Mouse (Mus musculus) embryonic facial prominence, embryonic 14.5 days (tissue): Measurements from ENCODE around the gene Iqschfp. TPM values are rescaled to one million over a fixed set of nuclear protein-coding genes. Genes with fewer than 3 reads are reported as not detected.
A peak's percentile ranks its signal among the peaks of the same experiment; 100 is the strongest.

ENCODE experiments used
- ATAC-seq: fragments of 200-750 bp; cut with Nextera tagmentation; 2 replicates; pipeline ENCODE4 v1.8.0; 2017; ENCODE audit warnings: low read depth, moderate number of reproducible peaks, moderate TSS enrichment
- DNase-seq: peaks from one replicate; pipeline ENCODE4 v3.0.0-alpha.2; 2015; ENCODE audit warnings: low spot score
- H3K27ac ChIP-seq: fragments of 300-500 bp; sonication (generic); replicated peaks from 2 replicates; pipeline ENCODE4 v1.5.1; 2014; ENCODE audit warnings: low read depth, mild to moderate bottlenecking, low read length, moderate library complexity
- H3K27me3 ChIP-seq: fragments of 300-500 bp; sonication (generic); replicated peaks from 2 replicates; pipeline ENCODE4 v1.6.1; 2014; ENCODE audit warnings: low read length; ENCODE audit not compliant: control insufficient read depth, insufficient read depth
- H3K36me3 ChIP-seq: fragments of 300-500 bp; sonication (generic); 2 replicates; pipeline ENCODE4 v1.6.1; 2014; ENCODE audit warnings: low read length, mixed read lengths; ENCODE audit not compliant: control insufficient read depth, insufficient read depth
- H3K4me1 ChIP-seq: fragments of 300-500 bp; sonication (generic); 2 replicates; pipeline ENCODE4 v1.6.1; 2014; ENCODE audit warnings: antibody characterized with exemption, low read length; ENCODE audit not compliant: control insufficient read depth, insufficient read depth
- H3K4me2 ChIP-seq: fragments of 300-500 bp; sonication (generic); 2 replicates; pipeline ENCODE4 v1.6.1; 2014; ENCODE audit warnings: low read depth, mild to moderate bottlenecking, low read length, moderate library complexity, mixed read lengths
- H3K4me3 ChIP-seq: fragments of 300-500 bp; sonication (generic); 2 replicates; pipeline ENCODE4 v1.5.1; 2014; ENCODE audit warnings: low read depth, mild to moderate bottlenecking, low read length
- H3K9ac ChIP-seq: fragments of 300-500 bp; sonication (generic); 2 replicates; pipeline ENCODE4 v1.6.1; 2014; ENCODE audit warnings: low read depth, mild to moderate bottlenecking, low read length, moderate library complexity, mixed read lengths
- H3K9me3 ChIP-seq: fragments of 300-500 bp; sonication (generic); 2 replicates; pipeline ENCODE4 v1.6.1; 2016; ENCODE audit warnings: low read length; ENCODE audit not compliant: control insufficient read depth
- WGBS: fragments of 180-500 bp; shearing (Covaris S2); extraction: QIAGEN DNeasy Blood & Tissue Kit; methylation state at CpG from one replicate; pipeline ENCODE4 v1.1.7; 2014; 5-methylcytosine and 5-hydroxymethylcytosine counted together
- polyA plus RNA-seq: library from polyadenylated mRNA; unstranded; fragments of >200 nt; fragmentation: Nextera tagmentation; extraction: Ambion mirVana; gene quantifications from 2 replicates; pipeline ENCODE4 v1.2.1, GENCODE M21; 2014

The Iqschfp gene
- polyA plus RNA-seq, 1 experiment from 2014 or later: 1.2 TPM

- no peak overlapping the region for H3K4me3 ChIP-seq
- no peak overlapping the region for H3K9ac ChIP-seq
- DNase-seq (no peak), ATAC-seq (no peak)
- no peak overlapping the region for H3K4me2 ChIP-seq
- no peaks in the 10 kb centered on the region for H3K36me3 ChIP-seq
- 71% methylated on average over 2 of the region's 2 CpGs for WGBS
- no peaks in the 10 kb centered on the region for H3K9me3 ChIP-seq
- H3K4me1 ChIP-seq: 0 out of 2 replicates have a peak, but pooled peaks cover 3% of the 10 kb centered on the region
- no peak overlapping the region for H3K27ac ChIP-seq
- no peaks in the 10 kb centered on the region for H3K27me3 ChIP-seq
These were observed 556.4 kb downstream of the Iqschfp start for GRCm38 (mm10) chr3:68448480-68448879.

DNA sequence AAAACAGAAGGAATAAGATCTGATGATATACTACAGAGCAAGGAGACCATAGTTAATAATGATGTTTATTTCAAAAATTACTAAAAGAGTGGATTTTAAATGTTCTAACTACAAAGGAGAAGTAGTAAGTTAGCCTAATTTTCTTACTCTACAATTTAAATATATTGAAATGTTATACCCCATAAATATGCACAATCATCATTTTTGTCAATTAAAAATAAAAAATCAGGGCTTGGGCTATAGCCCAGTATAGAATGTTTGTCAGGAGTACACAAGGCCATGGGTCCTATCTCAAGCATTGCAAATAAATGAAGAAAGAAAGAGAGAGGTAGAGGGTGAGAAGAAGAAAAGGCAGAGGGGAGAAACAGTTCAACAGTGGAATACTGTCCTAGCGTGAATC, 559.6 kb downstream of the Iqschfp start:
- Histone ChIP-seq H3K4me3 (no peak overlapping the region), H3K27ac (no peak overlapping the region), H3K9ac (no peak overlapping the region), H3K27me3 (no peaks in the 10 kb centered on the region), H3K4me1 (0 out of 2 replicates have a peak, but pooled peaks cover 3% of the 10 kb centered on the region), H3K9me3 (no peaks in the 10 kb centered on the region), H3K4me2 (no peak overlapping the region), H3K36me3 (no peaks in the 10 kb centered on the region)
- no peak for ATAC-seq
- no peak for DNase-seq
- WGBS: 97% methylated on average over 1 of the region's 1 CpGs

DNA sequence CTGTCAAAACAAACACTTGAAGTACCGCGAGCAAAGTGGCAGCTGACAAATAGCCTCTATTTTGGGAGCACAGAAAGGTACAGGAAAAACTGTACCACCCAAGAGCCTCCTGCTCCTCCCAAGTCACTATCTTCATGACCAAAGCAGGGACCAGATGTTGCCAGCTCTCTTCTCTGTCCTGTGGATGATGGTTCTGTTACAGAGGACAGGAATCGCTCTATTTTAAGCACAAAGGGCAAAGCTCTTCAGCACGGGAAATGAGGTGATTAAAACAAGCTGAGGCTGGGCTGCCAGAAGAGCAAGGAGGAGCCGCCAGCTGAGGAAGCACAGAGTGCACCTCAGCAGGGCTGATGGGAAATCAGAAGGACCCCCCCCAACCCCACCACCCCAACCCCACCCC, 561.2 kb downstream of the Iqschfp start:
- 12% methylated on average over 5 of the region's 5 CpGs for WGBS
- 0 out of 2 replicates have a peak overlapping the region, but pooled peaks have one; percentile 37 for H3K9ac ChIP-seq
- DNase-seq: peak; percentile 32
- H3K36me3 ChIP-seq: no peaks in the 10 kb centered on the region
- 0 out of 2 replicates have a peak, but pooled peaks cover 3% of the 10 kb centered on the region for H3K4me1 ChIP-seq
- H3K27ac ChIP-seq: no peak overlapping the region
- H3K27me3 ChIP-seq: no peaks in the 10 kb centered on the region
- H3K4me2 ChIP-seq: no peak overlapping the region
- no peaks in the 10 kb centered on the region for H3K9me3 ChIP-seq
- no peak for ATAC-seq
- H3K4me3 ChIP-seq: no peak overlapping the region

GRCm38 (mm10) chr3:68453719-68454455, 561.9 kb downstream of the Iqschfp start:
- no peak for DNase-seq
- Histone ChIP-seq H3K4me3 (no peak overlapping the region), H3K9ac (no peak overlapping the region), H3K36me3 (no peaks in the 10 kb centered on the region), H3K4me2 (no peak overlapping the region), H3K9me3 (no peaks in the 10 kb centered on the region), H3K4me1 (0 out of 2 replicates have a peak, but pooled peaks cover 3% of the 10 kb centered on the region), H3K27ac (no peak overlapping the region), H3K27me3 (no peaks in the 10 kb centered on the region)
- no peak for ATAC-seq
- 29% methylated on average over 7 of the region's 10 CpGs for WGBS

DNA sequence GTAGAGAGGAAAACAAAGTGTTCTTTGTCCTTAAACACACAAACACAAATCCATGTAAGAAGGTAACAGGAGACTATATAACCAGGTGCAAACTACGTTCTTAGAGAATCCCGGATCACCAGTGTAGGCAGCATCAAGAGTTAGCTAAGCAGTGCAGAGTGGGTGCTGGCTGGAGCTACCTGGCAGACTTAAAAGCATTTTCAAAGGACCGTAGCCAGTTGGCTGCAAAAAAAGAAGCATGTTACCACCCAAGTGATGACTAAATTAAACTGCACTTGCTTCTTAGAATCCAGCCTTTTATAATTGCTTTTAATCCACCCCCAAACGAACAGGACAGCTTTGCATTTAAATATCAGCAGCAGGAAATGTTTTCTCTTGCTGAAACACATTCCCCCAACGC, 574.6 kb downstream of the Iqschfp start:
- H3K27me3 ChIP-seq: no peaks in the 10 kb centered on the region
- ATAC-seq (peak; percentile 77; the same call in 1 of the 2 replicates), DNase-seq (peak; percentile 45)
- H3K9me3 ChIP-seq: no peaks in the 10 kb centered on the region
- peaks cover 14% of the 10 kb centered on the region for H3K4me1 ChIP-seq
- H3K27ac ChIP-seq: no peak overlapping the region
- H3K36me3 ChIP-seq: no peaks in the 10 kb centered on the region
- 32% methylated on average over 5 of the region's 5 CpGs for WGBS
- H3K4me2 ChIP-seq: no peak overlapping the region
- no peak overlapping the region for H3K9ac ChIP-seq
- no peak overlapping the region for H3K4me3 ChIP-seq

DNA sequence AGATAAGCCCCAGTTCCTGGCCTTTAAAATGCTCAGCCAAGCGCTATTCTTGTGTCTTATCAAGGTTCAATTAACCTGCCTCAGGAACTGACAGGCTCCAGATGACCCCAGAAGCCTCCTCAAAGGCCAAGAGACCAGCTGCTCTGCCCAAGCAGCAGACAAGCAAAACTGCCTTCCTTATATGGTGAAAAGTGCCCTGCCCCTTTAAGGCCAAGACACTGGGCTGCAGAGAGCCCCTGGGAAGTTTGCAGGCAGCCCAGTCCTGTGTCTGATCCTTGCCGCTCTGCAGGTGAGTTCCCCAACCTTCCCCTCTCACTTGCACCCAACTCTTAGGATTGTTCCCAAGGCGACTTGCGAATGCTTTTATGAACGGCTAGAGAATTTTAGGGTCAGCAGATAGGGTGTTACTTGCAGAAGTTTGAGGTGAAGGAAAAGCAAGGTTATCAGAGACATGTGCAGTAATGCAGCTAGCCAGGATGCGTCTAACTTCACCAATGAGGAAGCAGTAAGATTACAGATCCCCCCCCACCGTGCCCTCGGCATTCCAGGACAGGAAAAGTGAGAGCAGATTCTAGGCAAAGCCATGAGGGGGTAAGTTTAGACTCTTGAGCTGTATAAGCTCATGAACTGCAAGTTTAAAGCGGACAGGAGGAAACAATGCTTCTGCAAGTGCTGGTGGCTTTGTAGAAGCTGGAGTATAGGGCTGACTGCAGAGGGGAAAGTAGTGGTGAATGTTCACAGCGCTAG, 576.1 kb downstream of the Iqschfp start:
- no peaks in the 10 kb centered on the region for H3K36me3 ChIP-seq
- peak overlapping the region; percentile 43 for H3K4me2 ChIP-seq
- no peaks in the 10 kb centered on the region for H3K27me3 ChIP-seq
- no peak overlapping the region for H3K27ac ChIP-seq
- no peaks in the 10 kb centered on the region for H3K9me3 ChIP-seq
- peaks cover 14% of the 10 kb centered on the region for H3K4me1 ChIP-seq
- H3K4me3 ChIP-seq: peak overlapping the region; percentile 15; the same call in 1 of the 2 replicates
- WGBS: 3% methylated on average over 10 of the region's 10 CpGs
- DNase-seq: peak; percentile 35
- peak overlapping the region; percentile 17; the same call in 1 of the 2 replicates for H3K9ac ChIP-seq
- no peak for ATAC-seq

DNA sequence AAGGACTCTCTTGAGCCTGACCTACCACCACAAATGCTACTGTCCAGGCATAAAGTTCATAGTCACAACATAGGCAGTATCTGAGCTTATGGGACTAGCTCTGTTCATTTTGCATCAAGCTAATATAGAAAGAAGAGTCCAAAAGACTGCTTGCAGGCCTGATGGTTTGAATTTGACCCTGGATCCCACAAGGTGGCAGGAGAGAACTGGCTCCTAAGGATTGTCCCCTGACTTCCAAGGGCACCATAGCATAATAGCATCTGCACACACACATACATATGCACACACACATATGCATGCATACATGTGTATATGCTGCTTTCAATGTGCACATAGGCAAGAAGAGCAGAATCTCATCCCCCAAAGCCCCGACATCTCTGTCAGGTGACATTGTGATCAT, 577.6 kb downstream of the Iqschfp start:
- no peaks in the 10 kb centered on the region for H3K9me3 ChIP-seq
- no peak overlapping the region for H3K4me2 ChIP-seq
- no peak overlapping the region for H3K9ac ChIP-seq
- DNase-seq (no peak), ATAC-seq (no peak)
- no peaks in the 10 kb centered on the region for H3K36me3 ChIP-seq
- no peaks in the 10 kb centered on the region for H3K27me3 ChIP-seq
- no peak overlapping the region for H3K27ac ChIP-seq
- H3K4me1 ChIP-seq: peaks cover 14% of the 10 kb centered on the region
- H3K4me3 ChIP-seq: no peak overlapping the region
- 69% methylated on average over 1 of the region's 1 CpGs for WGBS

- Histone ChIP-seq H3K4me3 (no peak overlapping the region), H3K4me2 (no peak overlapping the region), H3K9ac (no peak overlapping the region), H3K36me3 (no peaks in the 10 kb centered on the region), H3K9me3 (no peaks in the 10 kb centered on the region), H3K27me3 (no peaks in the 10 kb centered on the region), H3K27ac (no peak overlapping the region), H3K4me1 (peaks cover 14% of the 10 kb centered on the region)
- ATAC-seq (no peak), DNase-seq (no peak)
- WGBS: 37% methylated on average over 3 of the region's 3 CpGs
These were observed 578.0 kb downstream of the Iqschfp start for GRCm38 (mm10) chr3:68470061-68470460.
